Mouse (Mus musculus) embryonic facial prominence, embryonic 14.5 days (tissue): ENCODE measurements around the gene Defb36. TPM values are rescaled to one million over a fixed set of nuclear protein-coding genes. Genes with fewer than 3 reads are reported as not detected.

ENCODE experiments used
- ATAC-seq: fragments of 200-750 bp; cut with Nextera tagmentation; 2 replicates; pipeline ENCODE4 v1.8.0; 2017; ENCODE audit warnings: low read depth, moderate number of reproducible peaks, moderate TSS enrichment
- DNase-seq: peaks from one replicate; pipeline ENCODE4 v3.0.0-alpha.2; 2015; ENCODE audit warnings: low spot score
- H3K27ac ChIP-seq: fragments of 300-500 bp; sonication (generic); replicated peaks from 2 replicates; pipeline ENCODE4 v1.5.1; 2014; ENCODE audit warnings: low read depth, mild to moderate bottlenecking, low read length, moderate library complexity
- H3K27me3 ChIP-seq: fragments of 300-500 bp; sonication (generic); replicated peaks from 2 replicates; pipeline ENCODE4 v1.6.1; 2014; ENCODE audit warnings: low read length; ENCODE audit not compliant: control insufficient read depth, insufficient read depth
- H3K36me3 ChIP-seq: fragments of 300-500 bp; sonication (generic); 2 replicates; pipeline ENCODE4 v1.6.1; 2014; ENCODE audit warnings: low read length, mixed read lengths; ENCODE audit not compliant: control insufficient read depth, insufficient read depth
- H3K4me1 ChIP-seq: fragments of 300-500 bp; sonication (generic); 2 replicates; pipeline ENCODE4 v1.6.1; 2014; ENCODE audit warnings: antibody characterized with exemption, low read length; ENCODE audit not compliant: control insufficient read depth, insufficient read depth
- H3K4me2 ChIP-seq: fragments of 300-500 bp; sonication (generic); 2 replicates; pipeline ENCODE4 v1.6.1; 2014; ENCODE audit warnings: low read depth, mild to moderate bottlenecking, low read length, moderate library complexity, mixed read lengths
- H3K4me3 ChIP-seq: fragments of 300-500 bp; sonication (generic); 2 replicates; pipeline ENCODE4 v1.5.1; 2014; ENCODE audit warnings: low read depth, mild to moderate bottlenecking, low read length
- H3K9ac ChIP-seq: fragments of 300-500 bp; sonication (generic); 2 replicates; pipeline ENCODE4 v1.6.1; 2014; ENCODE audit warnings: low read depth, mild to moderate bottlenecking, low read length, moderate library complexity, mixed read lengths
- H3K9me3 ChIP-seq: fragments of 300-500 bp; sonication (generic); 2 replicates; pipeline ENCODE4 v1.6.1; 2016; ENCODE audit warnings: low read length; ENCODE audit not compliant: control insufficient read depth
- WGBS: fragments of 180-500 bp; shearing (Covaris S2); extraction: QIAGEN DNeasy Blood & Tissue Kit; methylation state at CpG from one replicate; pipeline ENCODE4 v1.1.7; 2014; 5-methylcytosine and 5-hydroxymethylcytosine counted together
- polyA plus RNA-seq: library from polyadenylated mRNA; unstranded; fragments of >200 nt; fragmentation: Nextera tagmentation; extraction: Ambion mirVana; gene quantifications from 2 replicates; pipeline ENCODE4 v1.2.1, GENCODE M21; 2014

Defb36 gene
- polyA plus RNA-seq, 1 experiment from 2014 or later: not detected

DNA sequence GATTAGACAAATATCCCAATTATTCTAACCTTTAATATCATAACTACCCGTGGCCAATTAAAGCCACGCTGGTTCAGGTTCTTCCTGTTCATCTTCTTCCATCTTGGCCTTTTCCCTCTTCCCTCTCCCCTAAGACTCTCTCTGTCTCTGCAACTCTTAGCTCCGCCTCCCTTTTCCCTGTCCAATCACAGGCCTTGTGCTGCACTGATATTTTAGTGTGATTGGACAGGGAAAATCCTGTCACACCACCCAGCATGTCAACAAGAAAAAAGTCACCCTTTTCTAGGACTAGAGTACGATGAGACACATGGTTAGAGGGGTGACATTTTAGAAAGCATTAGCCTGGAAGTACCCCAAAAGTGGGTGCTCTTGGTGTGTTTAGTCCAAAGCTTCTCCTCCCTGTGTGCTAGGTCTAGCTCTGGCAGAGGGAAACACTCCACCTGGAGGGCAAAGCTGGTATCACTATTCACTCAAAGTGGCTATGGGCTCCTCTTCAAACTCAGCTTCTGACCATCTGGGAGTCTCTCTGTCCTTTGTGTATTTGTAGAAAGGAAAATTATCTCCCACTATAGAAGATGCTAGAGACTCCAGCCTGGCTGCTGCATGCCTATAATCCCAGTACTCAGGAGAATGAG is 17.1 kb upstream of the Defb36 start:
- ATAC-seq: no peak
- DNase-seq: no peak
- H3K4me2 ChIP-seq: no peak overlapping the region
- H3K4me3 ChIP-seq: no peak overlapping the region
- H3K4me1 ChIP-seq: no peaks in the 10 kb centered on the region
- H3K27ac ChIP-seq: no peak overlapping the region
- H3K9ac ChIP-seq: no peak overlapping the region
- H3K27me3 ChIP-seq: no peaks in the 10 kb centered on the region
- 71% methylated on average over 4 of the region's 4 CpGs for WGBS
- H3K9me3 ChIP-seq: no peaks in the 10 kb centered on the region
- H3K36me3 ChIP-seq: no peaks in the 10 kb centered on the region

DNA sequence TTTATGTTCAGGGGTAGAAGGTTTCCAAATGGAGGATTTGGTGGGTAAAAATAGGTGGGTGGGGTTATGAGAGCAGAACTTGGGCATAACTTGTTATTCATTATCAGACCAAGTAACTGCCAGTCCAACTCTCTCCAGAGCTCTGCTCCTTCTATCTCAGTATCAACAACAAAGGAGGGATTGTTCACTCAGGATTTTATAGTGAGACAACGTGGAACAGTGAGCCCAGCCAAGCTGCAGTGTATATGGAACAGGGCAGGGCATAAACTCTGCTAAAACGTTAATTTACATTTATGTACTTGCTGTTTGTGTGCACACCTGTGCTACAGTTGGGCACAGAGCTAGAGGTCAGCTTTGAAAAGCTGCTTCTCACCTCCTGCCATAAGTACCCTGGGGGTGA is 15.7 kb upstream of the Defb36 start:
- H3K9me3 ChIP-seq: no peaks in the 10 kb centered on the region
- H3K36me3 ChIP-seq: no peaks in the 10 kb centered on the region
- no peak overlapping the region for H3K4me2 ChIP-seq
- no peak overlapping the region for H3K4me3 ChIP-seq
- DNase-seq (no peak), ATAC-seq (no peak)
- H3K9ac ChIP-seq: no peak overlapping the region
- 25% methylated on average over 2 of the region's 2 CpGs for WGBS
- H3K27me3 ChIP-seq: no peaks in the 10 kb centered on the region
- no peak overlapping the region for H3K27ac ChIP-seq
- no peaks in the 10 kb centered on the region for H3K4me1 ChIP-seq

DNA sequence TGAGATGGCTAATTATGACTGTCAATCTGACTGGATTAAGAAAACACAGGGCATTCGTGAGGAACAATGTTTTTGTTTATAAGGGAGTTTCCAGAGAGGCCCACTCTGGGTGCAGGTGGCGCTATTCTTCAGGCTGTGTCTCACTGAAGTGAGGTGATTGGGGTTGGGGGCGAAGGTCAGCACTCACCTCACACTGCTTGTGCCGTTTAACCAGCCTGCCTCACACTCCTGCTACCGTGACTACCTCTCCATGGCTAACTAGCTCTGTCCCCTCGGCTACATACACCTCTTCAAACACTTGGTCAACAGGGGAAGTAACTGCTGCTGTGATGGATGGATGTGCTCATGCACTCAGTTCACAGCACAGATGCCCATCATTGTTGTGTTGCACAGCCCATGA is 15.1 kb upstream of the Defb36 start:
- Histone ChIP-seq H3K36me3 (no peaks in the 10 kb centered on the region), H3K4me3 (no peak overlapping the region), H3K4me1 (no peaks in the 10 kb centered on the region), H3K27ac (no peak overlapping the region), H3K9ac (no peak overlapping the region), H3K27me3 (no peaks in the 10 kb centered on the region), H3K9me3 (no peaks in the 10 kb centered on the region), H3K4me2 (no peak overlapping the region)
- DNase-seq (no peak), ATAC-seq (no peak)
- WGBS: 32% methylated on average over 6 of the region's 6 CpGs

DNA sequence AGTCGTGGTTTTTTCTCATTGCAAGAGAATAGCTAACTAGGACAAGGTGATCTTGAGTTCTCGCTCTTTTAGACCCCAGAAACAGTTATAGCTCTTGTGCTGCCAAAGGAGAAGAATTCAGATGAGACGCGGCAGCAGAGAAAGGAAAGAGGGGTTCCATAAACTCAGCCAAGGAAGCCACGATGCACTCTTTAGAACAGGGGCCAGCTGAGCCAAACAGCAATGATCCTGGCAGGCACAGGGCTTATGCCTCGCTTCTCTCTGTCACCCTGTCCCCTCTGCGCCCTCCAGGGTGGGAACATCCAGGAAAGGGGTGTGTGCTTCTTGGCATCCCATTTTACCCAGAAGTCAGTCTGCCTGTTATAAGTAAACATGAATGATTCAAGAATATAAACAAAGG is 4.8 kb upstream of the Defb36 start, which contains the start of gene Defb45:
Gene Defb45, minus strand, starts transcription at position 101 of the 400 bp plus-strand sequence.
- no peak within 1 kb of the TSS for H3K9ac ChIP-seq
- no peak within 1 kb of the TSS for H3K27ac ChIP-seq
- H3K4me1 ChIP-seq: no peaks in the 10 kb centered on the region
- H3K4me2 ChIP-seq: no peak within 1 kb of the TSS
- no peaks in the 10 kb centered on the region for H3K27me3 ChIP-seq
- ATAC-seq: no peak
- DNase-seq: no peak
- no peaks in the 10 kb centered on the region for H3K9me3 ChIP-seq
- H3K4me3 ChIP-seq: no peak within 1 kb of the TSS
- no peaks in the 10 kb centered on the region for H3K36me3 ChIP-seq
- WGBS: 63% methylated on average over 7 of the region's 7 CpGs

DNA sequence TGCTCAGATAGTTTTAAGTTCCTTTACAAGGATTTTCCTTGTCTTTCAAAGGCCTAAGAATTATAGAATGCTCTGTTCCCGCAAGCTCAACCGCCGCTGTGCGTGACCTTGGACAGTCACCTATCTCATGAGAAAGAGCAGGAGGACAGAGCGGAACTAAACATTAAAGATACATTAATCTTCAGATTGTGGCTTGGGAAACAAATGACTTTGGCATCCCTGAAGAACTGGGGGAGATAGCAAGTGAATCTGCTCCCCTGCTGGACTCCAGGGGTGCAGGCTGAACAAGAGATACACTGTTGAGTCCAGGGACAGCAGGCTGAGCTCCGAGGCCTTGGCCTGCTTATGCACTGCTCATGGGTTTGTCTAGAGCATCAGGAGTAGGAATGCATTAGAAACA is 4.1 kb upstream of the Defb36 start:
- Histone ChIP-seq H3K27ac (no peak overlapping the region), H3K9ac (no peak overlapping the region), H3K4me1 (no peaks in the 10 kb centered on the region), H3K4me2 (no peak overlapping the region), H3K27me3 (no peaks in the 10 kb centered on the region), H3K36me3 (no peaks in the 10 kb centered on the region), H3K4me3 (no peak overlapping the region), H3K9me3 (no peaks in the 10 kb centered on the region)
- WGBS: 84% methylated on average over 6 of the region's 6 CpGs
- ATAC-seq (no peak), DNase-seq (no peak)

DNA sequence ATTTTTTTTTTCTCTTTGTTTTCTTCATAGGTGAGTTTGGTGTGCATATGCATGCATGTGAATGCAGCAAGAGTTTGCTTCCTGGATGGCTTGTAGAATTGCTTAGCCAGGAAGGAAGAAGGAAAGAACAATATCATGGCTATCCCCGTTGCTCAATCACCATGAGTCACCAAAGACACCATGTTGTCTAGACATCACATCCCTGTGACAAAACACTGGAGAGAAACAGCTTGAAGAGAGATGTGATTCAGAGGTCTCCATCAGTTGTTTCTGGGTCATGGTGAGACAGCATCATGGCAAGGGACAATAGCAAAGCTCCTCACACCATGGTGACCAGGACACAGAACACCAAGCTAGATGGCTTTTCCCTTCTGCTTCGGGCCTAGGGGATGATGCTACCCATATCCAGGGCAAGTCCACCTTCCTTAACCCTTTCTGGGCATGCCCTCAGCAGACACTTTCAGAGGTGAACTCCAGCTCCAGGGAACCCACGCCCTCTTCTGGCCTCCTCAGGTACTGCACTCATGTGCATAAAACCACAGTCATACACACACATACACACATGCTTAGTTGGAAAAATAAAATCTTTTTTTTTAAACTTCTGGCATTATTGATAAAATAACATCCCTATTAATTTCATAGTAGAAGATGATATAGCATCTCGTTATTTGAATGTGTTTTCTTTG is 2.7 kb upstream of the Defb36 start:
- no peak overlapping the region for H3K4me2 ChIP-seq
- WGBS: 75% methylated on average over 4 of the region's 4 CpGs
- H3K36me3 ChIP-seq: no peaks in the 10 kb centered on the region
- H3K4me1 ChIP-seq: no peaks in the 10 kb centered on the region
- ATAC-seq (no peak), DNase-seq (no peak)
- H3K4me3 ChIP-seq: no peak overlapping the region
- no peaks in the 10 kb centered on the region for H3K27me3 ChIP-seq
- no peaks in the 10 kb centered on the region for H3K9me3 ChIP-seq
- H3K9ac ChIP-seq: no peak overlapping the region
- H3K27ac ChIP-seq: no peak overlapping the region

DNA sequence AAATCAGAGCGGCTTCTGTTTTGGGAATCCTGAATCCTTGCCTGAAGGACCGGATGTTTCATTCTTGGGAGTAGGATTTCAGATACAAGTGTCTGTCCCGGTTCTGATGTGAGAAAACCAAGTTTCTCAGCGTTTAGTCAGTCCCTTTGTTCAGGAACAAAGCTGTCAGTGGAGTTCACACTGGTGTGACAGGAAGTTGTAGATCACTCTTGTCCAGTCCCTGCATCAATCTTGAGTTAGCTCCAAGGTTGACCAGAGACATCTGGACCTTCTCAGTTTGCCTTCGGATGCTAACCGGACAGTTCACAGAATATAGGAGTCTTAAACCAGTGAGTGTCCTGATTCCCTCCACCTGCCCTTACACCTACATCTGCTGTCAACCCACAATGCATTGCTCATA is 3.6 kb downstream of the Defb36 start:
- WGBS: 50% methylated on average over 6 of the region's 6 CpGs
- DNase-seq (no peak), ATAC-seq (no peak)
- Histone ChIP-seq H3K4me2 (no peak overlapping the region), H3K36me3 (no peaks in the 10 kb centered on the region), H3K4me1 (no peaks in the 10 kb centered on the region), H3K9ac (no peak overlapping the region), H3K27me3 (no peaks in the 10 kb centered on the region), H3K9me3 (no peaks in the 10 kb centered on the region), H3K4me3 (no peak overlapping the region), H3K27ac (no peak overlapping the region)

DNA sequence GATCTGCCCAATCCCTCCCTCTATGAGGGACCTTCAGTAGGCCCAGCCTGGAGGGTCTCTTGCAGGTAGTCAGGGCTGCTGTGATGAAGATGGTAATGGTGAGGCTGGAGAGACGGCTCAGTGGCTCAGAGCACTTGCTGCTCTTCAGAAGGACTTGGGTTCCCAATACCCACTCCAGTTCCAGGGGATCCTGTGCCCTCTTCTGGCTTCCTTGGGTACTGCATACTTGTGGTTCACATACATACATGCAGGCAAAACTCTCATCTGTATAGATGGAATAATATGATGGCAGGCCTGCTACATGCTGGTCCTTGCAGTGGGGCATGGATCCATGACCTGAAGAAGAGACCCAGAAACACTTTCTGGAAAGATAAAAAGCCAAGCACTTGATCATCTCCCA is 4.6 kb downstream of the Defb36 start:
- Histone ChIP-seq H3K27ac (no peak overlapping the region), H3K36me3 (no peaks in the 10 kb centered on the region), H3K4me3 (no peak overlapping the region), H3K9me3 (no peaks in the 10 kb centered on the region), H3K4me2 (no peak overlapping the region), H3K27me3 (no peaks in the 10 kb centered on the region), H3K9ac (no peak overlapping the region), H3K4me1 (no peaks in the 10 kb centered on the region)
- WGBS: 87% methylated on average over 1 of the region's 1 CpGs
- ATAC-seq: no peak
- no peak for DNase-seq

DNA sequence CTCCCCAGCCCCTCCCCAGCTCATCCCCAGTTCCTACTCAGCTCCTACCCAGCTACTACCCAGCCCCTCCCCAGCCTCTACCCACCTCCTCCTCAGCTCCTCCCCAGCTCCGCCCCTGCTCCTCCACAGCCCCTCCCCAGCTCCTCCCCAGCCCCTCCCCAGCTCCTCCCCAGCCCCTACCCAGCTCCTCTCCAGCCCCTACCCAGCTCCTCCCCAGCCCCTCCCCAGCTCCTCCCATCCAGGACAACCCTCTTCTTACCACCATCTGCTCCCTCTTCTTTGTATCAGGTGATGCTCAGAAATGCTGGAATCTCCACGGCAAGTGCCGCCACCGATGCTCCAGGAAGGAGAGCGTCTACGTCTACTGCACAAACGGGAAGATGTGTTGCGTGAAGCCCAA is 8.1 kb downstream of the Defb36 start:
- Histone ChIP-seq H3K36me3 (no peaks in the 10 kb centered on the region), H3K27me3 (no peaks in the 10 kb centered on the region), H3K27ac (no peak overlapping the region), H3K9me3 (no peaks in the 10 kb centered on the region), H3K4me3 (no peak overlapping the region), H3K4me1 (no peaks in the 10 kb centered on the region), H3K9ac (no peak overlapping the region), H3K4me2 (no peak overlapping the region)
- no peak for DNase-seq
- ATAC-seq: no peak
- 33% methylated on average over 7 of the region's 8 CpGs for WGBS
